Mouse (Mus musculus) c-Kit-negative CD71-positive TER-119-positive erythroid progenitor cells, embryonic 14.5 days (primary cell): ENCODE measurements at regions not wholly inside any gene's neighbourhood (a gene's known extent, or its start where the extent isn't known, plus 50 kb on each side); places are given as distances from the start of the nearest gene placed in this dataset.

Experiments
- DNase-seq: peaks from one replicate; pipeline ENCODE4 v3.0.0-alpha.2; 2013; ENCODE audit warnings: low read depth, low spot score

GRCm38 (mm10) chr4:31392932-31393632 is 570.8 kb upstream of the Map3k7 start:
- no peak for DNase-seq

DNA sequence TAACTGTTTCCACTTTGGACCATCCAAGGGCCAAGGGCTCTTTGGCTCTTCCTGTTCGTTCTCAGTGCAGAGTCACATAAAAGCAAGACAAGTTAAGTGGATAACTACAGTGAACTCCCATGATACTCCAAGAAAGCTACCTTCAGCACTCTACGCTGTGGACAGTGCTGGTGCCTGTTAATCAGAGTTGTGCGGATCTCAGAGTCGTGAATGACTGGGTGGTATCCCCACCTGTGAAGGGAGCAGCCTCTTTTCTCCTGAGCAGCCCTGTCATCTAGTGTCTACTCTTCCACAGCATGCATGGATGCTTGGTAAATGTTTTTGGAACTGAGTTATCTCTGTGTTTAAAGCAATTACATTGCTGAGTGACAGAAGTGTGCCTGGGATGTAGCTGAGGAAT is 568.4 kb upstream of the Map3k7 start:
- no peak for DNase-seq

GRCm38 (mm10) chr4:31403976-31404375 is 559.9 kb upstream of the Map3k7 start:
- DNase-seq = no peak

DNA sequence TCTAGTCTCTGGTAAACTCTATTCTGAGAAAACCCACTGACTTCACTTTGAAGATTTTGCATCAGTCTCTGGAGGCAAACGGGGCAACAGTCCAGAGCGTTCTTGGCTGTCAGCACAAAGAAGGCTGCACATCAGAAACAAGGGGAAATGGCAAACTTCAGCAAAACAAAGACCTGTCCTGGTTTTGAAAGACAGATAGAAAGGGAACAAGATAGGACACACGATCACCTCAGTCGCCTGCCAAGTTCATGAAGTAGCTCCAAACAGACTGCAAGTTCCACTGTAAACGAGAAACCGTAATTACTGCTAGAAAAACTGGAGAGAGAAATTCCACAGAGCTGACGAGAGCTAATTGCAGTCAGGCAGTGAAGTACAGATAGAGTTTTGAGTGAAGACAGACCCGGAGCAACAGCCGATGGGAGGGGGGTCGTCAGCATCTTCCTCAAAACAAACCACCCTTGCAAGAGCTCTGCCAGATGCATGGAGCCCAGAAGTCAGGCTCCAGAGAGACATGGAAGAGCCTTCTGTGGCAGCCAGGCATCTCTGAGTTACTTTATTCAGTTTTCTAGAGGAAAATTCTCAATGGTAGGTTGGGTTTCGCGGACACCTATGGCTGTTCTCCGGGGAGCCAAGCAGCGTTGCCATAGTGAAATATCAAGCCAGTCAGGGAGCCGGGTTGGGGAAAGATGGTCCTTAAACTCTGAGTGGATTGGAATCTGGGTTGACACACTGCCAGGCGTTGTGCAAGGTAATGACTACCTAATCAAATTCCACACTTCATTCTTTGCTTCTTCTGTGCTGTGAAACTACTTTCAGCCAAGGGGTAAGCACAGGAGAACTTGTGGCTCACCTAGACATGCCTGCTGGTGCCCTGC is 558.8 kb upstream of the Map3k7 start:
- no peak for DNase-seq

GRCm38 (mm10) chr4:31410157-31410556 is 553.7 kb upstream of the Map3k7 start:
- no peak for DNase-seq

GRCm38 (mm10) chr4:31411770-31412525 is 551.9 kb upstream of the Map3k7 start:
- no peak for DNase-seq

- no peak for DNase-seq
Observed at GRCm38 (mm10) chr4:31417161-31417560, 546.7 kb upstream of the Map3k7 start.

- peak; percentile 3 for DNase-seq
Observed at GRCm38 (mm10) chr4:31419240-31419639, 544.7 kb upstream of the Map3k7 start.

GRCm38 (mm10) chr4:31420167-31420566 is 543.7 kb upstream of the Map3k7 start:
- no peak for DNase-seq

DNA sequence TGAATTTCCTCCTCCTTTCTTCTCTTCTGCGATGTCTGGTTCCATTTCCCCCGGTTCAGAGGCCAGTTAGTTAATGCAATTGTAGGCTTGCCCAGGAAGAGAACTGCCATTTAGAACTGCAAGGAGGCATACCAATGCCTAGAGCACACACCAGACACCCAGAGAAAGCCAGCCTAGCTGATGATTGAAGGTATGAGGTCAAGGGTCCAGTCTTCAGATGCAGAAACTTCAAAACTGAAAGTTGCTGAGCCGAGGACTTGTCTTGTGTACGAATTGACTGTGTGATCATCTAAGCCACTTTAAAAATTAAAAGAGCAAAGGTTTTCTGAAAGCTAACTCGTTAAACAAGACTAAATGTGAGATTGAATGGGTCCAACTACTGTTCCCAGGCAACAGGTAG is 542.5 kb upstream of the Map3k7 start:
- no peak for DNase-seq

- DNase-seq = no peak
Observed at GRCm38 (mm10) chr4:31425135-31425534, 538.8 kb upstream of the Map3k7 start.

GRCm38 (mm10) chr4:31425716-31426115 is 538.2 kb upstream of the Map3k7 start:
- DNase-seq = no peak

DNA sequence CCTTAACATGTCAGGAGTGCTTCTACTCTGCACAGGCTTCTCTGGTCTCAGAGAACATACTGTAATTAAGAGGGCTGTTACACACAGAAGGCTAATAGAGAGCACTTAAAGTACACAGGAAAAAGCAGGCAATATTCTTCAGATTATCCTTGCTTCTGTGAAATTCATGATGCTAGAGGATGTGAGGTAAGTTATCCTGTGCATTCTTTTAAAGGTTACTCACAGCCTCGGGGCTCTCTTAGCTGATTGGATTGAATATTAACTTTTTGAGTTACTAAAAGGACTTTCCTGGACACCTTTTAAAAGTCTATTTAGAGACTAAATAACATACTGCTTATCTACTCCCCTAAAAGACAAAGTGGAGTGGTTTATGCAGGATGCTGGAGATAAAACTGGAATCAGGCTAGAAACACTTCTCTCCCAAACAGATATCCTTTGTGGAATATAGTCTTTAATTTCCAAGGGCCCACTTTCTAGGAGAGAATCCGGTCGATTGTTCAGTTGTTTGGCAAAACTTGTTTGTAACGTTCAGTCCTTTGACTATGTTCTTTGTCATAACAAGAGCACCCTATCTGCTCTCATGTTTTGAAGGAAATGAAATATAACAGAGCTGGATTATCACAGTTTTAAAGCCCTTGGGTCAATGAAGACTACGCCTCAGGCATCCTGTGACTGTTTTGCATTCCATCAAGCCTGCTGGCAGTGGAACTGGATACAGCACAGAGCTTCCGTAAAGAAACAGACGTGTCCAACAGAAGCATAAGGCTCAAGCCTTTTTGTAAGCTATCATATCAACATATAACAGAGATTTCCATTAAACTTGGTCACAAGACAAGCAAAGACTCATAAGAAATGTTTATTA is 537.5 kb upstream of the Map3k7 start:
- no peak for DNase-seq

DNA sequence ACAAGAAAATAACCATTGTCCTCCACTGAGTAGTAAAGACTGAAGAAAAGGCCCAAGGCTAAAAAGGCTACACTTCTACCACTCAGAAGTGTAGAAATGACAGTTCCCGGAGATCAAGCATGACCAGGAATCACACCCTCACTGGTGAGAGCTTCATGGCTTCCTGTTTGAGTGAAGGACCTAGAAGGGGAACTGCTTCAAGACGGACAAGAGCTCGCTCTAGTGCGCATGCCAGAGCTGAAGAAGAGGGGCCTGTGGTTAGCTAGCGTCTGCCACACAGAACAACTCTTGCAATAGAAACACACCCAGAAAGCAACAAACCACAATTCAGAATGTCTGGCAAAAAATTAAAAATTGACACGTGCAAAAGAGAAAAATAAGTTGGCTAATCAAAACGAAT is 530.0 kb upstream of the Map3k7 start:
- no peak for DNase-seq

DNA sequence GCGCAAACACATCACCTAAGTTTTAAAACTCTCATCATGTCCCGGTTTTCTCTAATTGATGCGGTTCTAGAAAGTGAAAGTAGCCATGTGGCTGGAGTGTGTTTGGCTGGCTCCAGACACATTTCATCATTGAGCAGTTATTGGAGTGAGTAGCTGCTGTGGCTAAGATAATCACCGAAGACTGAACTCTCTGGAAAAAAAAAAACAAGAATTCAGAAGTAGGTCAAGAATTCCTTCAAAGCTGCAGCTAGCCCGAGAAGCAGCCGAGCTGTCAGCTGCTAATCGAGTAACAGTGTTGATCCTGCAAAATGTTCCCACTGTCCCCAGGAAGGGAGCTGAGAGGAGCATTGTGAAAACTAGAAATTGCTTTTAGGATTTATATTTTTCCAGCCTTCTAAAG is 509.0 kb upstream of the Map3k7 start:
- DNase-seq = no peak

- DNase-seq = no peak
Observed at GRCm38 (mm10) chr4:31455466-31455865, 508.4 kb upstream of the Map3k7 start.

GRCm38 (mm10) chr4:31462456-31462855 is 501.4 kb upstream of the Map3k7 start:
- no peak for DNase-seq

DNA sequence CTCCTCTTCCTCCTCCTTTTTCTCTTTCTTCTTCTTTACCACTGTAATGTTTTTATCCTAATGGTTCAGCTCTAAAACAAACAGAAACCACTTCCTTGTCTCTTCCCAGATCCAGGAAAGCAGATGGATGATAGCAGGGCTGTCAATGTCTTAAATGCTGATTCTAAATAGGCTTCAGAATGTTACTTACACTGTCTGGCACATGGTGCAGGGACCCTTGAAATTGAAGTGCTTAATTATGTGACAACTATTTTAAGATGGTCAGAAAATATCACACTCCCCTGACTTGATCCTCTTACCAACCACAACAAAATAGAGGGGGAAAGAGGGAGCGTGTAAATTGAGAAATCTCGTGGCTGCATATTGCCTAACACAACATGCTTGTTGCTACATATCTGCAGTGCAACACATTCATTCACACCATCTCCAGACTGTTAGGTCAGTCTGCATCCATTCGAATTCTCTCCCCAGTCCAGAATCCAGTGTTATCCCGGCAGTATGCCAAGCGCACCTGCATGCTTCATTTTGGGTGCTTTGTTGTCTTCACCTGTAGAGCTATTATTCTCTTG is 500.7 kb upstream of the Map3k7 start:
- no peak for DNase-seq

DNA sequence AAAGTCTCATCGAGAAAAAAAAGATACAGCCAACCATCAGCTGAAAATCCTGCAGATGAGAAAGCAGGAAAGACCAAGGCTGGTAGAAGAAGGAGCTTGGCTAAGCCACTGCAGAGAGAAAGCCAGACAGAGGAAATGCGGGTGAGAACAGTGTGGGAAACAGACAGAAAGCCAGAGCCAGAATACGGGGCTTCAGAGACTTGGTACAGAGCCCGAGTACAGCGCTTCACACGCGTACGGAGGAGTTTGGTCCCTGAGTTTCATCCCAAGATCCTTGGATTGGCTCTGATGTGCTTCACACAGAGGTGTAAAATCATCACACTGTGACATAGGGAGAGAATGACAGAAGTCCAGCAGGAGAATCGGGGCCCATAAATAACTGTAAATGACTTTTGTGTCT is 495.6 kb upstream of the Map3k7 start:
- no peak for DNase-seq

DNA sequence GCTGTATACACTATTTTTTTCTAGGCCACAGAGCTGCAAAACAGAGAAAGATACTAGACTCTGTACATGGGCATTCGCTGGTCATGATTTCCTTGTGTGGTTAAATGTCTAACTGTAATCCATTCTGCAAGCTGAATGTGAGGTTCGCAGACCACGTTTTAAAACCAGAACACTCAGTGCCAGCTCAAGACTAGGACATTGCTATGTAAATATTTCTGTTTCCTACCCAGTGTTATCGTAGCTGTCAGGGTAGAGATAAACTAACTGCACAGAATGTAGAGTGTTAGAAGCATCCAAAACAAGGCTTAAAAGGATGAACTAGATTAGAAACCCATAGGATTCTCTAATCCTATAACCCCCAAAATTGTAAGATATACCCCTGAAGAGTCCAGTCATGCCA is 494.1 kb upstream of the Map3k7 start:
- DNase-seq = no peak

DNA sequence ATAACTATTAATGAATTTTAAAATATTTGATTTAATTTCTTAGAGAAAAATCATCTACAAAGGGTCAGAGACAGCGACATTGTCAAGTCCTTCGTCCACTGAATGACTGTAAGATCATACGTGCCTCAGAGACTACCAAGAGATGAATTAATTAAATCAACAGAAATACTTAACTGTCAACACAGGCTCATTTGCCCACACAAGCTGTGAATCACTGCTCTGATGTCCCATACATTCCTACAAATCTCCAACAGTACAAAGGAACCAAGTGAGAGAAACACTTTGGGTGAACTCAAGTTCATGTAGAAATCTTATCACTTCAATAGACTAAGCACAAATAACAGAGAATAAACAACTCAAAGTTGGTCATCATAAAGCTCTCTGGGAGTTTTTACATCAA is 471.4 kb upstream of the Map3k7 start:
- DNase-seq = no peak
